Mouse (Mus musculus) mouse embryonic stem cell (cell line): ENCODE data around the gene Gm3233.
"Not testable (repeated sequence)": the region's sequence is repeated elsewhere in the genome, so short reads cannot be mapped to it uniquely, and the experiment has no call there.

ENCODE experiments used
- in situ Hi-C, 2 experiments: fragments of 300-500 bp; cut with MboI; formaldehyde crosslinking; loops; 1 replicate in 1 of 2; 3 replicates in 1 of 2; pipeline ENCODE4 v1.14.3; 2019 to 2020; ENCODE audit warnings: low sequenced_read_pairs in 2 of 2, low pct_unique_long_range_greater_than_20kb in 1 of 2, mixed read lengths in 1 of 2; ENCODE audit not compliant: unreplicated experiment in 1 of 2

The Gm3233 gene

DNA sequence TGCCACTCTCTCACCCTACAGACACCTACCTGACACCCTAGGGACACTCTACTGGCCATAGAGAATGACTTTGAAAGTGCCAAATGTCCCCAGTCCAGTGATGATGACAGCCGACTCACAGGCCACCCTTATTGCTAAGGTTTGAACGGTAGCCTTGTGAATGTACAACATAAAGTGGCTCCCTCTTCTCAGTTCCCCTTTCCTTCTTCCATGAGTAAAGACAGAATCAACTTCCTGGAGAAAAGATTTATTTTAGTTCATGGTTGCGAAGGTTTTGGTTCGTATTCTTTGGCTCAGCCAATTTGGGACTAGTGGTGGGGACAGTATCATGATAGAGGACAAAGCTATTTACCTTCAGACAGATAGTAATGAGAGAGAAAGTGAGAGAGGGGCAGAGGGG lies 20.6 kb downstream of the Gm3233 start:
- in situ Hi-C loops: loop anchor here in 1 of 2 experiments (25.0 kb wide), 1 partner anchor 652 kb away; no protein-coding TSS in a partner anchor

DNA sequence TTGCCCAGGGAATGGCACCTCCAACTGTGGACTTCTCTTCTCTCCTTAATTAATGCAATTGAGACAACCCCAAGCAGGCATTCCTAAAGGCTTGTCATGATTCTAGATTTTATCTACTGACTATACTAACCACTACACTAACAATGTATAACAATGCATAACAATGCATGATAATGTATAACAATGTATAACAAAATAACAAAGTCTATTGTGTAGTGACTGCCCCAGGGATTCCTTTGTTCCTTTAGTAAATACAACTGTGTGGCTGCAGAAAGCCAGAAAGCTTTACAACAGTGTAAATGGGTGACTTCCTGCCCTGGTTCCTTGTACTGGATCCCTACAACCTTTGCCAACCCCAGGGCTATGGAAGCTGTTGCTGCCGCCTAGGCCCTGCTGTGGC lies 23.6 kb downstream of the Gm3233 start:
- in situ Hi-C loops: loop anchor here in 1 of 2 experiments (25.0 kb wide), 1 partner anchor 649 kb away; no protein-coding TSS in a partner anchor

DNA sequence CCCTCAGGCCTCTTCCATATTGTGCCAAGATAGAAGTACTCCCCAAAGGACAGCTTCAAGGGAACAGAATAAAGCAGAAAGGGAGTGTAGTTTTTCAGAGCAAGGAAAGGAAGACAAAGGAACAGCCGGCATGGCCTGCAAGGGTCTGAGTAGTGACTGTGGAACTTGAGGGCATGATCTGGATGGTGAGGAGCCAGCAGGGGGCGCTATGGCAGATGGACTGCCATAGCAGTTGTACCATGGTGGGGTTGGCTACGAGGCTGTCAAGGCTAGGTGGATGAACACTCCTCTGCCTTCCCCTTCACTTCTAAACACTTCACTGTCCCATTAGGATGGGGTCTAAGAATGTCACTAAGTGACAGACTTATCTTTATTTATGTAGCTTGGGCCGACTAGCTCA lies 30.2 kb downstream of the Gm3233 start:
- in situ Hi-C loops: loop anchor here in 1 of 2 experiments (25.0 kb wide), 1 partner anchor 642 kb away; no protein-coding TSS in a partner anchor

DNA sequence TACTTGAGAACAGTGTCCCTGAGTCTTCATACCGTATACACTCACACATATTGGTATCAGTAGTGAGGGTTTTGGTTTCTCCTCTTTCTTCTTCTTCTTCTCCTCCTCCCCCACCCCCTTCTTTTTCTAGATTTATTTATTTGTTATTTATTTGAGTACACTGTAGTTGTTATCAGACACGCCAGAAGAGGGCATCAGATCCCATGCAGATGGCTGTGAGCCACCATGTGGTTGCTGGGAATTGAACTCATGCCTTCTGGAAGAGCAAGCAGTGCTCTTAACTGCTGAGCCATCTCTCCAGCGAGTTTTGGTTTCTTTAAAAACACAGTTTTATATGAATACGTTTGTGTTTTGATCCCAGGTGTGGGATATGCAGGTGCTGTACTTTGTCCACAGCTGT lies 31.2 kb downstream of the Gm3233 start:
- in situ Hi-C loops: loop anchor here in 1 of 2 experiments (25.0 kb wide), 1 partner anchor 641 kb away; no protein-coding TSS in a partner anchor

DNA sequence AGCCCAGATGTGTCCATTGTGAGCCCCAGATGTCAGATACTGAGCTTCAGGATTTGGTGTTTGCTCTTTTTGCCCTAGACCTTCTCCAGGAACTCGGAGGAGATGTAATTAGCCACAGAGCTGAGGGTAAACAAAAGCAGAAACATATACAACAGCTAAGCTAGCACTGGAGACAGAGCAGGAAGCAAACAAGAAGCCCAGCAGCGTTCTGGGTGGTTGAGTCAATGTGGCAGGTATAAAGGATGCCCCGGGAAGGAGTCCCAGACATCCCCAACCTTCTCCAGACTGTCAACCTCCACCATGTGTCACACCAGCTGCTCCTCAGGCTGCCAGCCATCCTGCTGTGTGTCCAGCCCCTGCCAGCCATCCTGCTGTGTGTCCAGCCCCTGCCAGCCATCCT lies 33.3 kb downstream of the Gm3233 start, which contains the start of gene Gm10100:
Gene Gm10100, plus strand, starts transcription at position 301 of the 400 bp plus-strand sequence.
- in situ Hi-C loops: loop anchor here in 1 of 2 experiments (25.0 kb wide), 1 partner anchor 639 kb away; no protein-coding TSS in a partner anchor

DNA sequence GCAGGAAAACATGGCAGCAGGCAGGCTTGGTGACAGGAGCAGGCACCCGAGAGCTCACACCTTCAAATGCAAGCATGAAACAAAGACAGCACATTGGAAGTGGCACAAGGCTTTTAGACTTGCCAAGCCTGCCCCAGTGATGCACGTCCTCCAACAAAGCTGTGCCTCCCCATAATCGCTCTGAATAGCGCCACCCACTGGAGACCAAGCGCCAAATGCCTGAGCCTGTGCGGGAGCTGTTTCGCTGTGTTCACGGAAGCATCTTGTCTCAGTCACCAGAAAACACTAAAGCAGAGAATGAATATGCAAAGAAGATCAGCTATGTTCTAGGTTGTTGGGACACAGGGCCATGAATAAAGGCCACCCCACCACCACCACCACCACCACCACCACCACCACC lies 34.6 kb downstream of the Gm3233 start:
- in situ Hi-C loops: loop anchor here in 1 of 2 experiments (25.0 kb wide), 1 partner anchor 638 kb away; no protein-coding TSS in a partner anchor

DNA sequence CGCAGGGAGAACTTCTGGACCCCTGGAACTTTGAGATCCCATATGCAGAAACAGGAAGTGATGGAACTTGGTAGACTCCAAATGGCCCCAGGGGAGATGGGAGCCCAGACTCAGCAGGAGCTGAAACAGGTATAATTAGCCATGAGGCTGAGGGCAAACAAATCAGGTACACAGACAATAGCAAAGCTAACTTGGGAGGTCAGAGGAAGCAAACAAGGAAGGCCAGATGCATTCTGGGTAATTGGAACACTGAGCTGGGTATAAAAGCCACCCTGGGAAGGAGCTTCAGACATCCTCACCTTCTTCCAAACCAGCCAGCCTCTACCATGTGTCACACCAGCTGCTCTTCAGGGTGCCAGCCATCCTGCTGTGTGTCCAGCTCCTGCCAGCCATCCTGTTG lies 39.2 kb downstream of the Gm3233 start, which contains the start of gene Krtap12-1:
Gene Krtap12-1, plus strand, starts transcription at position 301 of the 400 bp plus-strand sequence.
- in situ Hi-C loops: not testable (repeated sequence)

DNA sequence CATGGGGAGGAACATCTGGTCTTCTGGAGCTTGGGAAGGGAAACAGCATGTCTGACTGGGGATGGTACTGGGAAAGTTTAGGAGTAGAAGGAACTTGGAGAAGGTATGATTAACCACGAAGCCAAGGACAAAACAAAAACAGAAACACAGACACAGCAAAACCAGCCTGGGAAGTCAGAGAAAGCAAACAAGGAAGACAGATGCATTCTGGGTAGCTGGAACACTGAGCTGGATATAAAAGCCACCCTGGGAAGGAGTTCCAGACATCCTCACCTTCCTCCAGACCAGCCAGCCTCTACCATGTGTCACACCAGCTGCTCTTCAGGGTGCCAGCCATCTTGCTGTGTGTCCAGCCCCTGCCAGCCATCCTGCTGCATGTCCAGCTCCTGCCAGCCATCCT lies 44.0 kb downstream of the Gm3233 start, which contains the start of gene Gm10142:
Gene Gm10142, plus strand, starts transcription at position 301 of the 400 bp plus-strand sequence.
- in situ Hi-C loops: no loop called here

DNA sequence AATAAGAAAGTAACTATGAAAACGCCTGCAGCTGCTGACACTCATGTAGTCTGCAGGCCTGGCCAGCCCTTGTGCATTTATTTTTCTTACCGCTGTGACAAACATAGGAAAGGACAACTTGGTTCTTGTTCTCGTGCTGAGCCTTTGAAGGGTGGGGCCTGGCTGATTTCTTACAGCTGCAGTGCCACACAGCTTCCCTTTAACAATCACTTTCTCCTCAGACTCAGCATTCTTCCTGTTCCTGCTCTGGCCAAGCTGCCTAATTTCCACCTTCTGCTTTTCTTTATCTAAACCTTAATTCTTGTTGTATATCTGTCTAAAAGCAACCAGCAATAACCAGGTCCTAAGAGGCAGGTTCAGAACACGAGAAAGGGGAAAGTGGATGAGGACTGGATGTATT lies 45.7 kb downstream of the Gm3233 start:
- in situ Hi-C loops: no loop called here

DNA sequence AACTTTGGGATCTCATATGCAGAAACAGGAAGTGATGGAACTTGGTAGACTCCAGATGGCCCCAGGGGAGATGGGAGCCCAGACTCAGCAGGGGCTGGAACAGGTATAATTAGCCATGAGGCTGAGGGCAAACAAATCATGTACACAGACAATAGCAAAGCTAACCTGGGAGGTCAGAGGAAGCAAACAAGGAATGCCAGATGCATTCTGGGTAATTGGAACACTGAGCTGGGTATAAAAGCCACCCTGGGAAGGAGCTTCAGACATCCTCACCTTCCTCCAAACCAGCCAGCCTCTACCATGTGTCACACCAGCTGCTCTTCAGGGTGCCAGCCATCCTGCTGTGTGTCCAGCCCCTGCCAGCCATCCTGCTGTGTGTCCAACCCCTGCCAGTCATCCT lies 48.3 kb downstream of the Gm3233 start, which contains the start of gene Gm10024:
Gene Gm10024, plus strand, starts transcription at position 301 of the 400 bp plus-strand sequence.
- in situ Hi-C loops: not testable (repeated sequence)

DNA sequence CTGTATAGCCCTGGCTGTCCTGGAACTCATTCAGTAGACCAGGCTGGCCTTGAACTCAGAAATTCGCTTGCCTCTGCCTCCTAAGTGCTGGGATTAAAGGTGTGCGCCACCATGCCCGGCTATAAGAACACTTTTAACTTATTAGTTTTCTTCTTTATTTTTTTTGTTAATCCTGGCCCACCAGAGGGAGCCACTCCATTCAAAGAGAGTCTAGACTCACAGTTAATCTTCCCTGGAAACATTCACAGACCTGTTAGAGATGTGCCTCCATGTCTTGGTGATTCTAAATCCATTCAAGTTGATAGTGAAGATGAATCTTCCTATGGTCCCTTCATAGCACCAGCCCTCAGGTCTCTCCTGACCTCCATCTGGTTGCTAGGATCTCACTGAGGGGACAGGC lies 49.7 kb downstream of the Gm3233 start:
- in situ Hi-C loops: no loop called here
